ENCODE assay signal across 20 mouse cellular contexts in genomic region chr2:77182271-77182995, GRCm38 (mm10). TPM values are rescaled to one million over a fixed set of nuclear protein-coding genes. Genes with fewer than 3 reads are reported as not detected.
DNase-seq lines count a peak whose midpoint lies in the region; ATAC-seq and TF ChIP-seq lines count a peak whose summit lies in the region.
"Had no signal": no experiment of that assay in that cellular context is flagged by ENCODE, and none has a peak within 500 bp of the region (broad histone marks: within the 10 kb centered on the region; RNA-seq: fewer than 3 reads in every experiment).

No protein-coding gene starts in this region.

- peak; percentile 68; the same call in 1 of the 2 replicates for TF ChIP-seq EP300 in heart, postnatal 0 days (IDR thresholded peaks at IDR 0.05; ENCODE audit: low read depth)

- H3K27ac ChIP-seq in limb, embryonic 15.5 days = peak overlapping the region; percentile 30; the same call in 1 of the 2 replicates
- no peak overlapping the region for H3K27ac ChIP-seq in limb, embryonic 10.5 days
- H3K27ac ChIP-seq in heart, embryonic 11.5 days (ENCODE audit: low read depth, low read length) = peak overlapping the region; percentile 89
- peak overlapping the region; percentile 91 for H3K27ac ChIP-seq in heart, postnatal 0 days (ENCODE audit: low read depth)
- H3K27ac ChIP-seq: embryonic facial prominence, embryonic 15.5 days; forebrain, embryonic 10.5 days; hindbrain, embryonic 14.5 days; intestine, embryonic 15.5 days; kidney, embryonic 15.5 days; macrophage; midbrain, embryonic 10.5 days had no signal

- TF ChIP-seq CTCF in heart, postnatal 0 days (IDR thresholded peaks at IDR 0.05; ENCODE audit: low read depth) = no peak

- H3K4me1 ChIP-seq in limb, embryonic 15.5 days = no peaks in the 10 kb centered on the region
- peaks cover 3% of the 10 kb centered on the region; the same call in 1 of the 2 replicates for H3K4me1 ChIP-seq in limb, embryonic 10.5 days
- H3K4me1 ChIP-seq in heart, embryonic 11.5 days (ENCODE audit: control insufficient read depth, insufficient read depth, low read length) = peaks cover 23% of the 10 kb centered on the region
- H3K4me1 ChIP-seq in heart, postnatal 0 days (ENCODE audit: control insufficient read depth, insufficient read depth) = peaks cover 42% of the 10 kb centered on the region
- H3K4me1 ChIP-seq: embryonic facial prominence, embryonic 15.5 days; intestine, embryonic 15.5 days; kidney, embryonic 15.5 days; midbrain, embryonic 10.5 days had no signal

- WGBS in limb, embryonic 15.5 days = 61% methylated on average over 4 of the region's 4 CpGs
- 85% methylated on average over 4 of the region's 4 CpGs for WGBS in limb, embryonic 10.5 days
- WGBS in heart, embryonic 11.5 days (ENCODE audit: insufficient replicate concordance) = 48% methylated on average over 4 of the region's 4 CpGs
- WGBS in heart, postnatal 0 days = 27% methylated on average over 4 of the region's 4 CpGs

- no peak overlapping the region for H3K4me2 ChIP-seq in limb, embryonic 15.5 days
- H3K4me2 ChIP-seq in heart, embryonic 11.5 days = no peak overlapping the region
- no peak overlapping the region for H3K4me2 ChIP-seq in heart, postnatal 0 days (ENCODE audit: low read depth, low read length)
- H3K4me2 ChIP-seq: embryonic facial prominence, embryonic 15.5 days; hindbrain, embryonic 14.5 days; intestine, embryonic 15.5 days; kidney, embryonic 15.5 days had no signal

- intact Hi-C loops in heart, postnatal 36 days (cut with DNase I) = no loop called here

- H3K9ac ChIP-seq in limb, embryonic 15.5 days = no peak overlapping the region
- 0 out of 2 replicates have a peak overlapping the region, but pooled peaks have one; percentile 4 for H3K9ac ChIP-seq in heart, embryonic 11.5 days (ENCODE audit: low read depth, low read length)
- H3K9ac ChIP-seq in heart, postnatal 0 days (replicated peaks; ENCODE audit: low read depth, low read length) = peak overlapping the region; percentile 40; the same call in 1 of the 2 replicates
- H3K9ac ChIP-seq: embryonic facial prominence, embryonic 15.5 days; hindbrain, embryonic 14.5 days; intestine, embryonic 15.5 days; kidney, embryonic 15.5 days had no signal

- H3K4me3 ChIP-seq in limb, embryonic 15.5 days = no peak overlapping the region
- no peak overlapping the region for H3K4me3 ChIP-seq in limb, embryonic 10.5 days
- no peak overlapping the region for H3K4me3 ChIP-seq in heart, embryonic 11.5 days (ENCODE audit: low read depth, low read length)
- H3K4me3 ChIP-seq in heart, postnatal 0 days (ENCODE audit: low read depth, low read length) = no peak overlapping the region
- H3K4me3 ChIP-seq: embryonic facial prominence, embryonic 15.5 days; forebrain, embryonic 10.5 days; intestine, embryonic 15.5 days; kidney, embryonic 15.5 days; midbrain, embryonic 10.5 days had no signal

- H3K36me3 ChIP-seq in limb, embryonic 15.5 days = peaks cover 17% of the 10 kb centered on the region
- peaks cover 28% of the 10 kb centered on the region for H3K36me3 ChIP-seq in limb, embryonic 10.5 days
- no peaks in the 10 kb centered on the region; the same call in 1 of the 2 replicates for H3K36me3 ChIP-seq in heart, embryonic 11.5 days (ENCODE audit: control insufficient read depth, insufficient read depth, low read length)
- H3K36me3 ChIP-seq in heart, postnatal 0 days (replicated peaks; ENCODE audit: control insufficient read depth, insufficient read depth, low read length) = 0 out of 2 replicates have a peak, but pooled peaks cover 7% of the 10 kb centered on the region
- H3K36me3 ChIP-seq: G1E; intestine, embryonic 15.5 days had no signal

- H3K9me3 ChIP-seq in limb, embryonic 15.5 days = no peaks in the 10 kb centered on the region
- no peaks in the 10 kb centered on the region for H3K9me3 ChIP-seq in limb, embryonic 10.5 days (replicated peaks)
- H3K9me3 ChIP-seq in heart, embryonic 11.5 days (replicated peaks; ENCODE audit: control insufficient read depth, low read length) = no peaks in the 10 kb centered on the region
- no peaks in the 10 kb centered on the region for H3K9me3 ChIP-seq in heart, postnatal 0 days (replicated peaks; ENCODE audit: control insufficient read depth, low read length)
- H3K9me3 ChIP-seq: embryonic facial prominence, embryonic 15.5 days; forebrain, embryonic 10.5 days; intestine, embryonic 15.5 days; kidney, embryonic 15.5 days; midbrain, embryonic 10.5 days had no signal

- peak; percentile 79 for DNase-seq in heart, adult 11 months
- DNase-seq in heart, postnatal 36 days = no peak
- DNase-seq in limb, embryonic 10.5 days (ENCODE audit: low spot score) = no peak
- peak; percentile 93 for DNase-seq in heart, postnatal 0 days (ENCODE audit: low spot score)
- no peak for DNase-seq in T-cell, adult 2 months (ENCODE audit: low spot score)
- no peak for DNase-seq in thymus, postnatal 4 days
- DNase-seq: adrenal gland, postnatal 14 days; cerebellum, adult 11 months; cerebellum, postnatal 14 days; thymus, adult 2 months had no signal

- no peaks in the 10 kb centered on the region for H3K27me3 ChIP-seq in limb, embryonic 15.5 days
- no peaks in the 10 kb centered on the region for H3K27me3 ChIP-seq in limb, embryonic 10.5 days (ENCODE audit: low read depth, poor library complexity, severe bottlenecking)
- no peaks in the 10 kb centered on the region for H3K27me3 ChIP-seq in heart, embryonic 11.5 days (ENCODE audit: control insufficient read depth, insufficient read depth, low read length)
- no peaks in the 10 kb centered on the region for H3K27me3 ChIP-seq in heart, postnatal 0 days (ENCODE audit: control insufficient read depth, insufficient read depth, low read length)
- H3K27me3 ChIP-seq: embryonic facial prominence, embryonic 15.5 days; intestine, embryonic 15.5 days; kidney, embryonic 15.5 days had no signal

- ATAC-seq in limb, embryonic 15.5 days (ENCODE audit: insufficient number of reproducible peaks, low FRiP score, low TSS enrichment, low read depth) = no peak
- ATAC-seq in heart, embryonic 11.5 days (replicated peaks; ENCODE audit: insufficient number of reproducible peaks, low FRiP score, low TSS enrichment) = no peak
- ATAC-seq in heart, postnatal 0 days (ENCODE audit: insufficient read depth, low read depth) = peak; percentile 85
- ATAC-seq: intestine, embryonic 15.5 days had no signal

RNA-seq across cellular contexts. Expression of gene Ccdc141, which starts 12.0 kb away (rescaled TPM):
- 100 to 1,000 TPM; 196 to 201 TPM for total RNA-seq in heart, postnatal 36 days (2021)
- 15.9 and 24.5 TPM in 2 replicates for polyA plus RNA-seq in limb, embryonic 15.5 days (2015; fragmentation: Nextera tagmentation; extraction: Ambion mirVana)
- polyA plus RNA-seq in limb, embryonic 10.5 days (2016; fragmentation: Nextera tagmentation; extraction: Ambion mirVana) = 2.1 and 4.4 TPM in 2 replicates
- polyA plus RNA-seq in heart, embryonic 11.5 days (2014; fragmentation: Nextera tagmentation; extraction: Ambion mirVana) = 163 and 234 TPM in 2 replicates
- total RNA-seq in heart, postnatal 0 days (2014; rRNA removed; ENCODE audit: low replicate concordance) = 162 and 219 TPM in 2 replicates
- 135 and 139 TPM in 2 replicates for polyA plus RNA-seq in heart, postnatal 0 days (2015; fragmentation: Nextera tagmentation; extraction: Ambion mirVana)
- polyA plus RNA-seq: G1E had no signal

Comparison
In these comparisons a context has a peak if more than half of its experiments do, and no peak if none do; other contexts are left out.
1. DNase-seq: peak in heart, adult 11 months (single experiment) and heart, postnatal 0 days (single experiment); none in heart, postnatal 36 days (0 of 2), limb, embryonic 10.5 days (single experiment), T-cell, adult 2 months (single experiment) and thymus, postnatal 4 days (single experiment).